In genomic region chr4:45826275-45827040, GRCm38 (mm10) we compare ENCODE assay signal across 9 mouse cellular contexts. TPM values are rescaled to one million over a fixed set of nuclear protein-coding genes. Genes with fewer than 3 reads are reported as not detected.
DNase-seq lines count a peak whose midpoint lies in the region; ATAC-seq and TF ChIP-seq lines count a peak whose summit lies in the region.
"Had no signal": no experiment of that assay in that cellular context is flagged by ENCODE, and none has a peak within 500 bp of the region (broad histone marks: within the 10 kb centered on the region; RNA-seq: fewer than 3 reads in every experiment).

Gene Igfbpl1, minus strand, starts transcription at chr4:45826923.

- peak; percentile 3; the same call in 1 of the 2 replicates for TF ChIP-seq CTCF in forebrain, postnatal 0 days (IDR thresholded peaks at IDR 0.05; ENCODE audit: low read depth)

- H3K27ac ChIP-seq in heart, embryonic 15.5 days: no peak within 1 kb of the TSS
- H3K27ac ChIP-seq in forebrain, postnatal 0 days (ENCODE audit: low read depth, low read length): peak within 1 kb of the TSS; percentile 90
- H3K27ac ChIP-seq in midbrain, embryonic 10.5 days (replicated peaks): peak within 1 kb of the TSS; percentile 84

- H3K4me3 ChIP-seq in heart, embryonic 15.5 days: peak within 1 kb of the TSS; percentile 57
- H3K4me3 ChIP-seq in forebrain, postnatal 0 days (ENCODE audit: low read depth, low read length): peak within 1 kb of the TSS; percentile 62
- peak within 1 kb of the TSS; percentile 62 for H3K4me3 ChIP-seq in midbrain, embryonic 10.5 days

- H3K4me2 ChIP-seq in heart, embryonic 15.5 days: peak within 1 kb of the TSS; percentile 91
- H3K4me2 ChIP-seq in forebrain, postnatal 0 days (ENCODE audit: low read depth): peak within 1 kb of the TSS; percentile 75

- H3K27me3 ChIP-seq in heart, embryonic 15.5 days: peaks cover 83% of the 10 kb centered on the region
- no peaks in the 10 kb centered on the region for H3K27me3 ChIP-seq in forebrain, postnatal 0 days (ENCODE audit: insufficient read depth, low read length)
- peaks cover 86% of the 10 kb centered on the region for H3K27me3 ChIP-seq in midbrain, embryonic 10.5 days (ENCODE audit: low read depth, poor library complexity, severe bottlenecking)

- 2% methylated on average over 68 of the region's 91 CpGs for WGBS in heart, embryonic 15.5 days
- under 1% methylated on average over 84 of the region's 91 CpGs for WGBS in forebrain, postnatal 0 days
- under 1% methylated on average over 91 of the region's 91 CpGs for WGBS in midbrain, embryonic 10.5 days

- H3K36me3 ChIP-seq in heart, embryonic 15.5 days: no peaks in the 10 kb centered on the region
- no peaks in the 10 kb centered on the region; the same call in 1 of the 2 replicates for H3K36me3 ChIP-seq in forebrain, postnatal 0 days (ENCODE audit: insufficient read depth)
- no peaks in the 10 kb centered on the region for H3K36me3 ChIP-seq in midbrain, embryonic 10.5 days
- H3K36me3 ChIP-seq: G1E had no signal

- DNase-seq in heart, adult 11 months: no peak
- DNase-seq in Muller cell, postnatal 12 days (ENCODE audit: inconsistent ontology term): peak; percentile 71
- DNase-seq in forebrain, postnatal 0 days: peak; percentile 75
- peak; percentile 63 for DNase-seq in midbrain, embryonic 10.5 days (ENCODE audit: low spot score)
- no peak for DNase-seq in urinary bladder, adult 2 months (ENCODE audit: low spot score)
- no peak for DNase-seq in ovary, postnatal 36 days (ENCODE audit: low spot score)
- no peak for DNase-seq in adrenal gland, postnatal 10 days

- H3K9ac ChIP-seq in heart, embryonic 15.5 days: peak within 1 kb of the TSS; percentile 55
- peak within 1 kb of the TSS; percentile 87 for H3K9ac ChIP-seq in forebrain, postnatal 0 days

- ATAC-seq in heart, embryonic 15.5 days (replicated peaks; ENCODE audit: insufficient number of reproducible peaks, insufficient read depth, low FRiP score, low read depth): 0 out of 2 replicates have a peak, but pooled peaks have one; percentile 40
- peak; percentile 74 for ATAC-seq in forebrain, postnatal 0 days

- peaks cover 31% of the 10 kb centered on the region for H3K4me1 ChIP-seq in heart, embryonic 15.5 days (replicated peaks)
- peaks cover 32% of the 10 kb centered on the region for H3K4me1 ChIP-seq in forebrain, postnatal 0 days (ENCODE audit: insufficient read depth)
- H3K4me1 ChIP-seq in midbrain, embryonic 10.5 days: peaks cover 77% of the 10 kb centered on the region

- H3K9me3 ChIP-seq in heart, embryonic 15.5 days (replicated peaks): no peaks in the 10 kb centered on the region
- no peaks in the 10 kb centered on the region for H3K9me3 ChIP-seq in forebrain, postnatal 0 days (ENCODE audit: low read length)
- H3K9me3 ChIP-seq in midbrain, embryonic 10.5 days (replicated peaks): no peaks in the 10 kb centered on the region
- H3K9me3 ChIP-seq: G1E had no signal

RNA-seq across cellular contexts. Expression of gene Igfbpl1, which starts in this region (rescaled TPM):
- polyA plus RNA-seq in heart, embryonic 15.5 days (2015; fragmentation: Nextera tagmentation; extraction: Ambion mirVana): 2.0 and 2.6 TPM in 2 replicates
- 102 and 123 TPM in 2 replicates for total RNA-seq in forebrain, postnatal 0 days (2014; rRNA removed)
- 41.0 and 55.1 TPM in 2 replicates for polyA plus RNA-seq in forebrain, postnatal 0 days (2015; fragmentation: Nextera tagmentation; extraction: Ambion mirVana)
- 13.8 and 23.1 TPM in 2 replicates for polyA plus RNA-seq in midbrain, embryonic 10.5 days (2016; fragmentation: Nextera tagmentation; extraction: Ambion mirVana)
- polyA plus RNA-seq in urinary bladder, adult 2 months (2012; rRNA removed): 0.03 TPM in 1 of 2 replicates, not detected in the other
- under 1 TPM in 1 of 2 experiments, not detected in 1; 0.12 TPM for total RNA-seq in adrenal gland, postnatal 10 days (2021)
- polyA plus RNA-seq: G1E had no signal

Comparison
In these comparisons a context has a peak if more than half of its experiments do, and no peak if none do; other contexts are left out.
1. RNA of gene Igfbpl1 (total RNA-seq): 102 to 123 TPM in forebrain, postnatal 0 days; 0.12 TPM in adrenal gland, postnatal 10 days; every median in the first group is over 10 times any median in the second.
2. DNase-seq: peak in Muller cell, postnatal 12 days (single experiment), forebrain, postnatal 0 days (single experiment) and midbrain, embryonic 10.5 days (single experiment); none in heart, adult 11 months (single experiment), urinary bladder, adult 2 months (single experiment), ovary, postnatal 36 days (single experiment) and adrenal gland, postnatal 10 days (single experiment).
3. Peak in every context shown above with its lines, with median percentiles within 50 percentile points of each other: H3K4me3 ChIP-seq.